Mouse (Mus musculus) CH12F3 (cell line): Measurements from ENCODE around the gene Gm7697.
"Not testable (repeated sequence)": the region's sequence is repeated elsewhere in the genome, so short reads cannot be mapped to it uniquely, and the experiment has no call there.

ENCODE experiments used
- in situ Hi-C: fragments of 300-500 bp; cut with MboI; formaldehyde crosslinking; loops from 2 replicates; pipeline ENCODE4 v1.14.3; 2020; ENCODE audit warnings: low sequenced_read_pairs

The Gm7697 gene

GRCm38 (mm10) chr8:69522876-69523275 lies at the start of gene Gm7697:
TSS of gene Gm7697 (minus strand) at chr8:69522976.
- in situ Hi-C loops, result not testable (repeated sequence)

- in situ Hi-C loops, result not testable (repeated sequence)
Measured at GRCm38 (mm10) chr8:69551249-69551648, 28.5 kb upstream of the Gm7697 start.

GRCm38 (mm10) chr8:69549556-69549955 lies 26.8 kb upstream of the Gm7697 start:
- in situ Hi-C loops, result not testable (repeated sequence)

- in situ Hi-C loops, result not testable (repeated sequence)
Measured at GRCm38 (mm10) chr8:69548114-69548513, 25.3 kb upstream of the Gm7697 start.

- in situ Hi-C loops, result not testable (repeated sequence)
Measured at GRCm38 (mm10) chr8:69547208-69547607, 24.4 kb upstream of the Gm7697 start.

- in situ Hi-C loops, result not testable (repeated sequence)
Measured at GRCm38 (mm10) chr8:69545020-69545419, 22.2 kb upstream of the Gm7697 start.

- in situ Hi-C loops, result not testable (repeated sequence)
Measured at GRCm38 (mm10) chr8:69544511-69544910, 21.7 kb upstream of the Gm7697 start.

- in situ Hi-C loops, result not testable (repeated sequence)
Measured at GRCm38 (mm10) chr8:69543984-69544383, 21.2 kb upstream of the Gm7697 start.

GRCm38 (mm10) chr8:69540764-69541163 lies 18.0 kb upstream of the Gm7697 start:
- in situ Hi-C loops, result not testable (repeated sequence)

GRCm38 (mm10) chr8:69540331-69540730 lies 17.6 kb upstream of the Gm7697 start:
- in situ Hi-C loops, result not testable (repeated sequence)

GRCm38 (mm10) chr8:69474946-69475345 lies 47.8 kb downstream of the Gm7697 start:
- in situ Hi-C loops, result not testable (repeated sequence)

- in situ Hi-C loops, result not testable (repeated sequence)
Measured at GRCm38 (mm10) chr8:69453465-69453864, 69.3 kb downstream of the Gm7697 start, which contains the start of gene Gm9495. TSS of gene Gm9495 (minus strand) at chr8:69453565.
